Mouse (Mus musculus): ENCODE data around the gene Slc25a20. TPM values are rescaled to one million over a fixed set of nuclear protein-coding genes. Genes with fewer than 3 reads are reported as not detected.

Slc25a20 gene
- polyA plus RNA-seq, 1 experiment = 35.7 TPM

GRCm38 (mm10) chr9:108726116-108726515 is 64.2 kb downstream of the Slc25a20 start:
- TF ChIP-seq EP300 (IDR thresholded peaks at IDR 0.05; ENCODE audit: insufficient read depth, low read depth, low read length) (no peak), POLR2A (IDR thresholded peaks at IDR 0.05; ENCODE audit: insufficient read depth, low read length) (no peak), CTCF (IDR thresholded peaks at IDR 0.05; ENCODE audit: low read depth, low read length) (no peak)
- no peaks in the 10 kb centered on the region for H3K9me3 ChIP-seq (replicated peaks; ENCODE audit: control insufficient read depth, insufficient read depth, low read length, poor library complexity, severe bottlenecking)
- no peak overlapping the region for H3K27ac ChIP-seq (ENCODE audit: insufficient read depth, low read length)
- peaks cover 2% of the 10 kb centered on the region for H3K36me3 ChIP-seq (ENCODE audit: control insufficient read depth, insufficient read depth, low read length, poor library complexity, severe bottlenecking)
- no peak overlapping the region for H3K4me3 ChIP-seq (ENCODE audit: low read depth, low read length)
- H3K9ac ChIP-seq (ENCODE audit: low read depth, poor library complexity, severe bottlenecking) = no peak overlapping the region
- H3K4me1 ChIP-seq (ENCODE audit: control insufficient read depth, insufficient read depth, low read length) = peaks cover 5% of the 10 kb centered on the region
- no peaks in the 10 kb centered on the region for H3K27me3 ChIP-seq (ENCODE audit: control insufficient read depth, insufficient read depth, low read length, poor library complexity, severe bottlenecking)

- Histone ChIP-seq H3K27ac (ENCODE audit: insufficient read depth, low read length) (no peak overlapping the region), H3K27me3 (ENCODE audit: control insufficient read depth, insufficient read depth, low read length, poor library complexity, severe bottlenecking) (no peaks in the 10 kb centered on the region), H3K36me3 (ENCODE audit: control insufficient read depth, insufficient read depth, low read length, poor library complexity, severe bottlenecking) (peaks cover 2% of the 10 kb centered on the region), H3K4me1 (ENCODE audit: control insufficient read depth, insufficient read depth, low read length) (peaks cover 4% of the 10 kb centered on the region), H3K4me3 (ENCODE audit: low read depth, low read length) (no peak overlapping the region), H3K9ac (ENCODE audit: low read depth, poor library complexity, severe bottlenecking) (no peak overlapping the region), H3K9me3 (replicated peaks; ENCODE audit: control insufficient read depth, insufficient read depth, low read length, poor library complexity, severe bottlenecking) (no peaks in the 10 kb centered on the region)
- no peak for TF ChIP-seq POLR2A (IDR thresholded peaks at IDR 0.05; ENCODE audit: insufficient read depth, low read length)
- TF ChIP-seq EP300 (IDR thresholded peaks at IDR 0.05; ENCODE audit: insufficient read depth, low read depth, low read length) = no peak
- no peak for TF ChIP-seq CTCF (IDR thresholded peaks at IDR 0.05; ENCODE audit: low read depth, low read length)
Measured at GRCm38 (mm10) chr9:108729050-108729449, 67.2 kb downstream of the Slc25a20 start.

- TF ChIP-seq POLR2A (IDR thresholded peaks at IDR 0.05; ENCODE audit: insufficient read depth, low read length) (no peak), EP300 (IDR thresholded peaks at IDR 0.05; ENCODE audit: insufficient read depth, low read depth, low read length) (no peak), CTCF (IDR thresholded peaks at IDR 0.05; ENCODE audit: low read depth, low read length) (no peak)
Measured at GRCm38 (mm10) chr9:108732462-108732861, 70.6 kb downstream of the Slc25a20 start.

More at GRCm38 (mm10) chr9:108732462-108732861, 70.6 kb downstream of the Slc25a20 start:
- H3K9me3 ChIP-seq (replicated peaks; ENCODE audit: control insufficient read depth, insufficient read depth, low read length, poor library complexity, severe bottlenecking) = no peaks in the 10 kb centered on the region
- H3K9ac ChIP-seq (ENCODE audit: low read depth, poor library complexity, severe bottlenecking) = no peak overlapping the region
- no peaks in the 10 kb centered on the region for H3K4me1 ChIP-seq (ENCODE audit: control insufficient read depth, insufficient read depth, low read length)
- no peaks in the 10 kb centered on the region for H3K27me3 ChIP-seq (ENCODE audit: control insufficient read depth, insufficient read depth, low read length, poor library complexity, severe bottlenecking)
- H3K4me3 ChIP-seq (ENCODE audit: low read depth, low read length) = no peak overlapping the region
- no peak overlapping the region for H3K27ac ChIP-seq (ENCODE audit: insufficient read depth, low read length)
- H3K36me3 ChIP-seq (ENCODE audit: control insufficient read depth, insufficient read depth, low read length, poor library complexity, severe bottlenecking) = peaks cover 4% of the 10 kb centered on the region

Other genes with a start within 250 kb of the Slc25a20 start
- 0.96 and 1.2 TPM in 2 replicates for gene Ccdc36, start 233.6 kb upstream of the Slc25a20 start, polyA plus RNA-seq (2011; ENCODE audit: insufficient read depth, insufficient read length, low read depth, missing spikeins)
- gene BC048562, start 225.6 kb upstream of the Slc25a20 start, polyA plus RNA-seq (2011; ENCODE audit: insufficient read depth, insufficient read length, low read depth, missing spikeins) = not detected in 2 replicates
- gene Ccdc71, start 201.6 kb upstream of the Slc25a20 start, polyA plus RNA-seq (2011; ENCODE audit: insufficient read depth, insufficient read length, low read depth, missing spikeins) = 26.4 and 31.6 TPM in 2 replicates
- gene Klhdc8b, start 200.5 kb upstream of the Slc25a20 start, polyA plus RNA-seq (2011; ENCODE audit: insufficient read depth, insufficient read length, low read depth, missing spikeins) = 5.8 and 6.4 TPM in 2 replicates
- 27.4 and 39.0 TPM in 2 replicates for gene Lamb2, start 182.4 kb upstream of the Slc25a20 start, polyA plus RNA-seq (2011; ENCODE audit: insufficient read depth, insufficient read length, low read depth, missing spikeins)
- 86.0 and 90.9 TPM in 2 replicates for gene Usp19, start 171.5 kb upstream of the Slc25a20 start, polyA plus RNA-seq (2011; ENCODE audit: insufficient read depth, insufficient read length, low read depth, missing spikeins)
- gene Qars, start 154.4 kb upstream of the Slc25a20 start, polyA plus RNA-seq (2011; ENCODE audit: insufficient read depth, insufficient read length, low read depth, missing spikeins) = 348 and 395 TPM in 2 replicates
- gene Qrich1, start 145.3 kb upstream of the Slc25a20 start, polyA plus RNA-seq (2011; ENCODE audit: insufficient read depth, insufficient read length, low read depth, missing spikeins) = 139 and 145 TPM in 2 replicates
- 387 and 445 TPM in 2 replicates for gene Impdh2, start 101.8 kb upstream of the Slc25a20 start, polyA plus RNA-seq (2011; ENCODE audit: insufficient read depth, insufficient read length, low read depth, missing spikeins)
- gene Ndufaf3, start 94.7 kb upstream of the Slc25a20 start, polyA plus RNA-seq (2011; ENCODE audit: insufficient read depth, insufficient read length, low read depth, missing spikeins) = 24.7 and 29.7 TPM in 2 replicates
- 32.7 and 38.9 TPM in 2 replicates for gene Dalrd3, start 92.2 kb upstream of the Slc25a20 start, polyA plus RNA-seq (2011; ENCODE audit: insufficient read depth, insufficient read length, low read depth, missing spikeins)
- gene Wdr6, start 83.3 kb upstream of the Slc25a20 start, polyA plus RNA-seq (2011; ENCODE audit: insufficient read depth, insufficient read length, low read depth, missing spikeins) = 24.6 and 24.7 TPM in 2 replicates
- 2.4 TPM in 2 replicates for gene P4htm, start 64.4 kb upstream of the Slc25a20 start, polyA plus RNA-seq (2011; ENCODE audit: insufficient read depth, insufficient read length, low read depth, missing spikeins)
- gene Arih2, start 12.7 kb upstream of the Slc25a20 start, polyA plus RNA-seq (2011; ENCODE audit: insufficient read depth, insufficient read length, low read depth, missing spikeins) = 131 and 133 TPM in 2 replicates
- gene Prkar2a, start 27.2 kb downstream of the Slc25a20 start, polyA plus RNA-seq (2011; ENCODE audit: insufficient read depth, insufficient read length, low read depth, missing spikeins) = 58.4 and 72.2 TPM in 2 replicates
- gene Ip6k2, start 121.7 kb downstream of the Slc25a20 start, polyA plus RNA-seq (2011; ENCODE audit: insufficient read depth, insufficient read length, low read depth, missing spikeins) = 37.4 and 39.5 TPM in 2 replicates
- gene Nckipsd, start 146.3 kb downstream of the Slc25a20 start, polyA plus RNA-seq (2011; ENCODE audit: insufficient read depth, insufficient read length, low read depth, missing spikeins) = 10.3 and 11.8 TPM in 2 replicates
- gene Celsr3, start 164.2 kb downstream of the Slc25a20 start, polyA plus RNA-seq (2011; ENCODE audit: insufficient read depth, insufficient read length, low read depth, missing spikeins) = 3.5 and 6.2 TPM in 2 replicates
- gene Slc26a6, start 191.2 kb downstream of the Slc25a20 start, polyA plus RNA-seq (2011; ENCODE audit: insufficient read depth, insufficient read length, low read depth, missing spikeins) = 8.2 and 8.3 TPM in 2 replicates